Mouse (Mus musculus): ENCODE data around the gene Zcchc24. TPM values are rescaled to one million over a fixed set of nuclear protein-coding genes. Genes with fewer than 3 reads are reported as not detected.

The Zcchc24 gene
- polyA plus RNA-seq, 1 experiment from 2014 or later = 22.3 TPM

GRCm38 (mm10) chr14:25725690-25726089 lies 43.1 kb downstream of the Zcchc24 start:
- no peak overlapping the region for H3K4me3 ChIP-seq (ENCODE audit: low read depth, low read length)
- WGBS = 36% methylated on average over 4 of the region's 4 CpGs
- H3K36me3 ChIP-seq (ENCODE audit: control insufficient read depth, insufficient read depth, low read length) = no peaks in the 10 kb centered on the region
- H3K4me2 ChIP-seq (ENCODE audit: low read depth) = no peak overlapping the region
- H3K9ac ChIP-seq (ENCODE audit: low read length) = no peak overlapping the region
- H3K9me3 ChIP-seq (ENCODE audit: control insufficient read depth, low read length) = no peaks in the 10 kb centered on the region
- DNase-seq (ENCODE audit: low spot score) (no peak), ATAC-seq (ENCODE audit: insufficient read depth, low FRiP score, low TSS enrichment) (no peak)
- H3K4me1 ChIP-seq (ENCODE audit: control insufficient read depth, insufficient read depth, low read length) = peaks cover 23% of the 10 kb centered on the region
- no peak overlapping the region for H3K27ac ChIP-seq (ENCODE audit: low read depth, low read length)
- H3K27me3 ChIP-seq (ENCODE audit: control insufficient read depth, insufficient read depth, low read length) = no peaks in the 10 kb centered on the region

GRCm38 (mm10) chr14:25725032-25725497 lies 43.8 kb downstream of the Zcchc24 start:
- ATAC-seq (ENCODE audit: insufficient read depth, low FRiP score, low TSS enrichment) = no peak
- H3K4me2 ChIP-seq (ENCODE audit: low read depth) = no peak overlapping the region

GRCm38 (mm10) chr14:25720962-25721707 lies 47.7 kb downstream of the Zcchc24 start:
- no peak for DNase-seq (ENCODE audit: low spot score)
- no peaks in the 10 kb centered on the region for H3K27me3 ChIP-seq (ENCODE audit: control insufficient read depth, insufficient read depth, low read length)
- peaks cover 18% of the 10 kb centered on the region for H3K4me1 ChIP-seq (ENCODE audit: control insufficient read depth, insufficient read depth, low read length)
- ATAC-seq (ENCODE audit: insufficient read depth, low FRiP score, low TSS enrichment) = no peak
- H3K9ac ChIP-seq (ENCODE audit: low read length) = no peak overlapping the region
- no peak overlapping the region for H3K27ac ChIP-seq (ENCODE audit: low read depth, low read length)
- 92% methylated on average over 5 of the region's 5 CpGs for WGBS
- no peaks in the 10 kb centered on the region for H3K9me3 ChIP-seq (ENCODE audit: control insufficient read depth, low read length)
- no peak overlapping the region for H3K4me2 ChIP-seq (ENCODE audit: low read depth)
- H3K4me3 ChIP-seq (ENCODE audit: low read depth, low read length) = no peak overlapping the region
- no peaks in the 10 kb centered on the region for H3K36me3 ChIP-seq (ENCODE audit: control insufficient read depth, insufficient read depth, low read length)

More at GRCm38 (mm10) chr14:25725032-25725497, 43.8 kb downstream of the Zcchc24 start:
- H3K9ac ChIP-seq (ENCODE audit: low read length) = no peak overlapping the region
- H3K4me3 ChIP-seq (ENCODE audit: low read depth, low read length) = no peak overlapping the region
- H3K4me1 ChIP-seq (ENCODE audit: control insufficient read depth, insufficient read depth, low read length) = peaks cover 23% of the 10 kb centered on the region
- H3K27ac ChIP-seq (ENCODE audit: low read depth, low read length) = no peak overlapping the region
- H3K9me3 ChIP-seq (ENCODE audit: control insufficient read depth, low read length) = no peaks in the 10 kb centered on the region
- H3K36me3 ChIP-seq (ENCODE audit: control insufficient read depth, insufficient read depth, low read length) = no peaks in the 10 kb centered on the region
- no peak for DNase-seq (ENCODE audit: low spot score)
- H3K27me3 ChIP-seq (ENCODE audit: control insufficient read depth, insufficient read depth, low read length) = no peaks in the 10 kb centered on the region
- 83% methylated on average over 10 of the region's 11 CpGs for WGBS

- Histone ChIP-seq H3K4me2 (ENCODE audit: low read depth) (no peak overlapping the region), H3K9me3 (ENCODE audit: control insufficient read depth, low read length) (no peaks in the 10 kb centered on the region), H3K9ac (ENCODE audit: low read length) (no peak overlapping the region), H3K4me3 (ENCODE audit: low read depth, low read length) (no peak overlapping the region), H3K4me1 (ENCODE audit: control insufficient read depth, insufficient read depth, low read length) (peaks cover 4% of the 10 kb centered on the region; the same call in 1 of the 2 replicates), H3K36me3 (ENCODE audit: control insufficient read depth, insufficient read depth, low read length) (no peaks in the 10 kb centered on the region), H3K27me3 (ENCODE audit: control insufficient read depth, insufficient read depth, low read length) (no peaks in the 10 kb centered on the region), H3K27ac (ENCODE audit: low read depth, low read length) (no peak overlapping the region)
- ATAC-seq (ENCODE audit: insufficient read depth, low FRiP score, low TSS enrichment) (no peak), DNase-seq (ENCODE audit: low spot score) (no peak)
- 45% methylated on average over 9 of the region's 9 CpGs for WGBS
These were observed 49.5 kb downstream of the Zcchc24 start for GRCm38 (mm10) chr14:25719371-25719770.

- no peaks in the 10 kb centered on the region for H3K36me3 ChIP-seq (ENCODE audit: control insufficient read depth, insufficient read depth, low read length)
- H3K4me1 ChIP-seq (ENCODE audit: control insufficient read depth, insufficient read depth, low read length) = peaks cover 4% of the 10 kb centered on the region; the same call in 1 of the 2 replicates
- H3K4me3 ChIP-seq (ENCODE audit: low read depth, low read length) = no peak overlapping the region
- no peak overlapping the region for H3K27ac ChIP-seq (ENCODE audit: low read depth, low read length)
- WGBS = 4% methylated on average over 2 of the region's 2 CpGs
- H3K4me2 ChIP-seq (ENCODE audit: low read depth) = no peak overlapping the region
- H3K9me3 ChIP-seq (ENCODE audit: control insufficient read depth, low read length) = no peaks in the 10 kb centered on the region
- DNase-seq (ENCODE audit: low spot score) = peak; percentile 49
- H3K27me3 ChIP-seq (ENCODE audit: control insufficient read depth, insufficient read depth, low read length) = no peaks in the 10 kb centered on the region
- H3K9ac ChIP-seq (ENCODE audit: low read length) = no peak overlapping the region
- ATAC-seq (ENCODE audit: insufficient read depth, low FRiP score, low TSS enrichment) = no peak
These were observed 50.4 kb downstream of the Zcchc24 start for GRCm38 (mm10) chr14:25718471-25718870.

- no peak for DNase-seq (ENCODE audit: low spot score)
- Histone ChIP-seq H3K27ac (ENCODE audit: low read depth, low read length) (no peak overlapping the region), H3K36me3 (ENCODE audit: control insufficient read depth, insufficient read depth, low read length) (no peaks in the 10 kb centered on the region), H3K4me2 (ENCODE audit: low read depth) (no peak overlapping the region), H3K9ac (ENCODE audit: low read length) (no peak overlapping the region), H3K27me3 (ENCODE audit: control insufficient read depth, insufficient read depth, low read length) (no peaks in the 10 kb centered on the region), H3K9me3 (ENCODE audit: control insufficient read depth, low read length) (no peaks in the 10 kb centered on the region), H3K4me1 (ENCODE audit: control insufficient read depth, insufficient read depth, low read length) (peaks cover 4% of the 10 kb centered on the region; the same call in 1 of the 2 replicates), H3K4me3 (ENCODE audit: low read depth, low read length) (no peak overlapping the region)
- 84% methylated on average over 8 of the region's 8 CpGs for WGBS
- no peak for ATAC-seq (ENCODE audit: insufficient read depth, low FRiP score, low TSS enrichment)
These were observed 51.1 kb downstream of the Zcchc24 start for GRCm38 (mm10) chr14:25717718-25718117.

- DNase-seq (ENCODE audit: low spot score) (no peak), ATAC-seq (ENCODE audit: insufficient read depth, low FRiP score, low TSS enrichment) (no peak)
- WGBS = 94% methylated on average over 1 of the region's 1 CpGs
- Histone ChIP-seq H3K27ac (ENCODE audit: low read depth, low read length) (no peak overlapping the region), H3K9ac (ENCODE audit: low read length) (no peak overlapping the region), H3K4me2 (ENCODE audit: low read depth) (no peak overlapping the region), H3K27me3 (ENCODE audit: control insufficient read depth, insufficient read depth, low read length) (no peaks in the 10 kb centered on the region), H3K4me1 (ENCODE audit: control insufficient read depth, insufficient read depth, low read length) (peaks cover 4% of the 10 kb centered on the region; the same call in 1 of the 2 replicates), H3K36me3 (ENCODE audit: control insufficient read depth, insufficient read depth, low read length) (no peaks in the 10 kb centered on the region), H3K4me3 (ENCODE audit: low read depth, low read length) (no peak overlapping the region), H3K9me3 (ENCODE audit: control insufficient read depth, low read length) (no peaks in the 10 kb centered on the region)
These were observed 52.3 kb downstream of the Zcchc24 start for GRCm38 (mm10) chr14:25716528-25716927.

GRCm38 (mm10) chr14:25713443-25713842 lies 55.4 kb downstream of the Zcchc24 start:
- Histone ChIP-seq H3K27me3 (ENCODE audit: control insufficient read depth, insufficient read depth, low read length) (no peaks in the 10 kb centered on the region), H3K4me1 (ENCODE audit: control insufficient read depth, insufficient read depth, low read length) (peaks cover 6% of the 10 kb centered on the region; the same call in 1 of the 2 replicates), H3K9ac (ENCODE audit: low read length) (no peak overlapping the region), H3K4me2 (ENCODE audit: low read depth) (no peak overlapping the region), H3K9me3 (ENCODE audit: control insufficient read depth, low read length) (no peaks in the 10 kb centered on the region), H3K36me3 (ENCODE audit: control insufficient read depth, insufficient read depth, low read length) (no peaks in the 10 kb centered on the region), H3K27ac (ENCODE audit: low read depth, low read length) (no peak overlapping the region), H3K4me3 (ENCODE audit: low read depth, low read length) (no peak overlapping the region)
- DNase-seq (ENCODE audit: low spot score) = peak; percentile 51
- no peak for ATAC-seq (ENCODE audit: insufficient read depth, low FRiP score, low TSS enrichment)
- 20% methylated on average over 4 of the region's 4 CpGs for WGBS

- no peak overlapping the region for H3K4me3 ChIP-seq (ENCODE audit: low read depth, low read length)
- 77% methylated on average over 8 of the region's 8 CpGs for WGBS
These were observed 57.2 kb downstream of the Zcchc24 start for GRCm38 (mm10) chr14:25711602-25712001.

More at GRCm38 (mm10) chr14:25711602-25712001, 57.2 kb downstream of the Zcchc24 start:
- no peaks in the 10 kb centered on the region for H3K36me3 ChIP-seq (ENCODE audit: control insufficient read depth, insufficient read depth, low read length)
- ATAC-seq (ENCODE audit: insufficient read depth, low FRiP score, low TSS enrichment) (no peak), DNase-seq (ENCODE audit: low spot score) (no peak)
- no peak overlapping the region for H3K4me2 ChIP-seq (ENCODE audit: low read depth)
- no peak overlapping the region for H3K9ac ChIP-seq (ENCODE audit: low read length)
- H3K27ac ChIP-seq (ENCODE audit: low read depth, low read length) = no peak overlapping the region
- H3K9me3 ChIP-seq (ENCODE audit: control insufficient read depth, low read length) = no peaks in the 10 kb centered on the region
- 0 out of 2 replicates have a peak, but pooled peaks cover 4% of the 10 kb centered on the region for H3K4me1 ChIP-seq (ENCODE audit: control insufficient read depth, insufficient read depth, low read length)
- no peaks in the 10 kb centered on the region for H3K27me3 ChIP-seq (ENCODE audit: control insufficient read depth, insufficient read depth, low read length)
